Mouse (Mus musculus): Measurements from ENCODE around the gene Cadps. TPM values are rescaled to one million over a fixed set of nuclear protein-coding genes. Genes with fewer than 3 reads are reported as not detected.
A peak's percentile ranks its signal among the peaks of the same experiment; 100 is the strongest.

Cadps gene
- total RNA-seq, 2 experiments from 2014 or later, result 232 to 234 TPM

DNA sequence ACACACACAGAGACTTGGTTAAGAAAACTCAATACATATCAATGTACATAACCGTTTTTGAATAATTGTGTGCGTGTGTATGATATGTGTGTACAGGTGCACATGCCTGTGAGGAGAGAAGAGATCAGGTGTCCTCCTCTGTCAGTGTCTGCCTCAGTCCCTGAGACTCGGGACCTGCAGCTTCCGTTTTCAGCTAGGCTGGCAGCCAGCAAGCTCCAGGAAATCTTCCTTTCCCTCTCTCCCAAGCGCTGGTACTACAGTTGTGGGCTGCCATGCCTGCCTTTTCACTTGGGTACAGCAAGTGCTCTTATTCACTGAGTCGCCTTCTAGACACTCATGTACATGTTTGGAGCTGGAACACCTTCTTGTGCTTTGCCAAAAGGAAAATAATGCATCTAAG is 435.7 kb downstream of the Cadps start:
- H3K4me3 ChIP-seq, result no peak overlapping the region

DNA sequence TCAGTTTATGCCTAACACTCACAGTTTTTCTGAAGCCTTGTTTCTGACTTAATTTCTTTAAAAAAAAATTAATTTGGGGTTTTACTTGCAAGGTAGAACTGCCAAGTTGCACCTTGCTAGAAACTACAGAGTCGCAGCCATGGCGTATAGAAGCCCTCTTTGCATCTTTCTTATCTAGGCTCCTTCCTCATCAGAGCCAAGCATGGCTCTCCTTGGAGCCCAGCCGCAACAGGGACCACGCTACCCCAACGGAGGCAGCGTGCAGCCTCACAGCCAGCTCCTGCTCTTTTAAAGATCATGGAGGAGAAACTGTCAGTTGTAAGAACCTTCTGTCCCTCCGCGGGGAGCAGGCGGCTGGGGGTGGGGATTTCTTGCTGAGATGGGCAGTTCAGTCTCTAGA is 445.0 kb downstream of the Cadps start:
- peak overlapping the region; percentile 33; the same call in 1 of the 2 replicates for H3K27ac ChIP-seq
- DNase-seq (ENCODE audit: low spot score in 2 of 2), result peak in 1 of 2 experiments; percentile 33
- no peak overlapping the region for H3K4me3 ChIP-seq
- TF ChIP-seq CTCF (conservative IDR thresholded peaks at IDR 0.05), result no peak

More for the DNA sequence above, 435.7 kb downstream of the Cadps start:
- no peak for TF ChIP-seq CTCF (conservative IDR thresholded peaks at IDR 0.05)
- no peak for DNase-seq (ENCODE audit: low spot score in 2 of 2)
- no peak overlapping the region; the same call in 1 of the 2 replicates for H3K27ac ChIP-seq

DNA sequence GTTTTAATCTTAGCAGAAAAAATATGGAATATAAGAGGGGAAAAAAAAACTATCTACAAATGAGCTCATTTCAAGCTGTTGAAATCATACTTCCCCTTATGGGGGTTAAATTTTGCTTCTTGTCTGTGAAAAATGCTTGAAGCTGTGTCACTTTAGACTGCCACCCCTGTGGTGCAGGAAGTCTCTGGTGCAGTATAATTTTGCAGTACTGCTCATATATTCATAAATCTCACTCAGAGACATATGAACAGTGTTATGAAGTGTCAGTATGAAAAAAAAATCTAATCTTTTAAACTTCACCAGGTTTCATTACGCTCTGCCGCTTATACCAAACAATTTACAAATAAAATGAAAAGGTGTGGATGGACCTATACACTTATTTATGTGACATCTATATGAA is 445.6 kb downstream of the Cadps start:
- Histone ChIP-seq H3K27ac (0 out of 2 replicates have a peak overlapping the region, but pooled peaks have one; percentile 33), H3K4me3 (no peak overlapping the region)
- no peak for TF ChIP-seq CTCF (conservative IDR thresholded peaks at IDR 0.05)
- DNase-seq (ENCODE audit: low spot score in 2 of 2), result no peak

DNA sequence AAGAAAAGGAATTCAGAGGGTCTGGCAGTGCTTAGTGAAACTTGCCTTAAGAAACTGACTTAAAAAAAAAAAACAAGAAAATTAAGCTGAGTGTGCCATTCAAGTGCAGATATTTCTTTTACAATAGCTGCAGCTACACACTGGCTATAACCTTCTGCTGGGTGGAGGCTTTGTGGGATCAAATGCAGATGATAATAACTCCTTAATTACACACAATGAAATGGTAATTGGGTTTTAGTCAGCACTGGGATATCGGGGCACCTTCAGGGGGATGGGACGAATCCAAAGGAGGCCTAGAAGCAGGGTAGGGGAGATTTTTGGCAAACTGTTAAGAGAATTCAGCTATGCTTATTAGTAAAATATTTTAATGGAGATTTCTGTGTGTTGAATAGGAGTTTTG is 447.4 kb downstream of the Cadps start:
- DNase-seq (ENCODE audit: low spot score in 2 of 2), result no peak
- Histone ChIP-seq H3K4me3 (no peak overlapping the region), H3K27ac (no peak overlapping the region)
- TF ChIP-seq CTCF (conservative IDR thresholded peaks at IDR 0.05), result no peak

DNA sequence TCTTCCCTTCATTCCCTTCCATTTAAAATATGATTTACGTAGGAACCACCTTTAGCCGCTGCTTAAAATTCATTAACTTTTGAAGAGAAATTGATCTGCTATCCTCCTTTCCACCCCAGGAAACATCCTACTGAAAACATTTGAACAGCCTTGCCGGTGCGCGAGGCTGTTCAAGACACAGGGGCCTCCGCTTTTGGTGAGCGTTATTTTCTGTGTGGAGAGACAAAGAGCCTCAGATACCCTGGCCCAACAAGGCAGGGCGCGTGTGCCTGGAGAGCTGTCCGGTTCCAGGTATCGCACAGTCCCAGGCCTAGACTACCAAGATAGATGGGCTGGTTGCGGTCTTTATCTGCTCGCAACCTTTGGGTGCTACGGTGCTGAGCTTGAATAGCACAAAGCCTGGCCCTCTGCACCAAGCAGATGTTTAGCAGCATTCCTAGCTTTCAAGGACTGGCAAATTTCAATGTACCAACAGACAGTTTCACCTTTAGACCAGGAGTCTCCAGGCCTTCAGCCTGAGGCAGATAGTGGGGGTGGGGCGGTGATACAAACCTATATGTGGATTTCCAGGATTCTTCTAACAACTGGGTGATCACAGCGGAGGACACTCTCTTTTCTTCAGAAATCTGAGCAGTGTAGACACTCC is 472.5 kb downstream of the Cadps start:
- TF ChIP-seq CTCF (conservative IDR thresholded peaks at IDR 0.05), result no peak
- no peak for DNase-seq (ENCODE audit: low spot score in 2 of 2)
- Histone ChIP-seq H3K27ac (no peak overlapping the region), H3K4me3 (no peak overlapping the region)

DNA sequence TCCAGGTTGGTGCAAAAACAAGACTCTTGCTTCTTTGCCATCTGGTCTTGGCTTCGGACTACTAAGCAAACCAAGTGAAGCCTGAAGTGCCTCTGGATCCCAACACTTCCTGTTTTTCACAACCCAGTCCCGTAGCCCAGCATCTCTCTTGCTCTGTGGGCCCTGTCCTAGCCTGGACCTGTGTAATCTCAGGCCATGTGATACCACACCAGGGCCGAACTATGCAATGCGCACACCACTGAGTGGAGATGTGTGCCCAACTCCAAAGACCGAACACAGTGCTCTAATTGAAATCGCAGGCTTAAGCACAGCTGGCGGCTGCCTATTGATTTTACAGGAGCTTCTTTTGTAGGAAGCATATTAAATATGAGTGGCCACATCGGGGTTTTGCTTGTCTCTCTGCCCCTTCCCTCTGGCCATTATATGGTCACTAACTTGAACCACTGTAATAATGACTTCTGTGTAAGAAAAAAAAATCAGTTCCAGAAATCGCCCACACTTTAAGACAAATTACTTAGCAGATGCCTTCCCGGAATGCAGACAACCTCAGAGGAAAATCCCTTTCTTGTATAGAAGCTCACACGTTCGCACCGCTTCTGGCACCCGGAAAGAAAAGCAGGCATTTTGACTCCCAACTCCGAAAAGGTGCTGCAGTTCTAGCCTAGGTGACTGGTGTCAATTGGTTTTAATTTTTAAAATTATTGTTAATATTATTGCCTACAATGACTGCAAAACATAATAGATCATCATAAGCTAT is 473.4 kb downstream of the Cadps start:
- Histone ChIP-seq H3K27ac (0 out of 2 replicates have a peak overlapping the region, but pooled peaks have one; percentile 18), H3K4me3 (no peak overlapping the region)
- TF ChIP-seq CTCF (conservative IDR thresholded peaks at IDR 0.05), result no peak
- DNase-seq (ENCODE audit: low spot score in 2 of 2), result no peak

DNA sequence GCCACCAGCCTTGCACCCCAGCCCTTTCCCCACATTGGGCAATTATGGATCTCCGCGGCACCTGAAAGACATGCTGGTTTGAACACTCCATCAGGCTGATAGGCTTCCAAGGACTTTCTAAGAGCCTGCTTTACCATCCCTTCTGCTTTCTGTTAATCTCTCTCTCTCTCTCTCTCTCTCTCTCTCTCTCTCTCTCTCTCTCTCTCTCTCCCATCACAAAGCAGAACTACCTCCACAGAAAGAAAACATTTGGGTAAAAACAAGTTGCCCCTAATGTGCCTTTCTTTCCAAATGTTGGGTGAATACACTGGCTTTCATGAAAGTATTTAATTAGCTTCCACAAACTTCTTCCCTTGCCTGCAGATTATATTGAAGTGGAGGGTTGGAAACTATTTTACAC is 474.8 kb downstream of the Cadps start, which contains the start of gene Fezf2:
Gene Fezf2, minus strand, starts transcription at position 101 of the 400 bp plus-strand sequence.
- TF ChIP-seq CTCF (conservative IDR thresholded peaks at IDR 0.05), result no peak
- no peak for DNase-seq (ENCODE audit: low spot score in 2 of 2)
- peak within 1 kb of the TSS; percentile 61; the same call in 1 of the 2 replicates for H3K4me3 ChIP-seq
- H3K27ac ChIP-seq, result peak within 1 kb of the TSS; percentile 92

DNA sequence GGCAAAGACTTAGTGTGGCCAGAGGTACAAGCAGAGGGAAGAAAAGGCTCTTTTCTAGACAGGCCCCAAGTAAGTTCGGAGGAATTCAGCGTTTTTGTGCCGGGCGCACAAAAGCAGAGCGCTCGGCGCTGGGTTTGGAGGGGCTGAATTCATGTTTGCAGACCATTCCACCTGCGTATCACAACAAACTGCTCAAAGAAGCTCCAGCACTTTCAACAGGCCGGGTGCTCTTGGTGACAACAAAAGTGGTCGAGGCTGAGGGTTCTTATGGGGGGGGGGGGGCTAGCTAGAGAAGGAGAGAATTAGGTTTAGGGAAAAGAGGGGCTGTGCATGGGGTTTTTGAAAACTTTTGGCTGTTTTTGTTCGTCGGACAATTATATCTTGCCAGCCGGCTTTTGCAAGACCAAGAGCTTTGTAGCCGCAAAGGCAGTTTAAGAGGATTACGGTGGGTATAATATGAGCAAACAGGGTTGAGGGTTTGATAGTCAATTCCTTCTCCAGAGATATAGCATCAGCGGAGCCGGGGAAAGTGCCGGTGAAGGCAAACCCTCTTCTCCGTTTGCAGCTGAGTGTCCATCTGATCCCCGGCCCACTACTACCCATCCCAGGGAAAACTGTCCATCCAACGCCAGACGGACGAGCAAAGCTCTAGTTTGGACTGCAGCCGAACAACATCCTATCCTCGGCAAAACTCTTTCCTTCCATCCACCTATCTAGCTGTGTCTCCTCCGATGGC is 475.8 kb downstream of the Cadps start:
- DNase-seq (ENCODE audit: low spot score in 2 of 2), result no peak
- TF ChIP-seq CTCF (conservative IDR thresholded peaks at IDR 0.05), result no peak
- Histone ChIP-seq H3K27ac (peak overlapping the region; percentile 92), H3K4me3 (peak overlapping the region; percentile 61)

DNA sequence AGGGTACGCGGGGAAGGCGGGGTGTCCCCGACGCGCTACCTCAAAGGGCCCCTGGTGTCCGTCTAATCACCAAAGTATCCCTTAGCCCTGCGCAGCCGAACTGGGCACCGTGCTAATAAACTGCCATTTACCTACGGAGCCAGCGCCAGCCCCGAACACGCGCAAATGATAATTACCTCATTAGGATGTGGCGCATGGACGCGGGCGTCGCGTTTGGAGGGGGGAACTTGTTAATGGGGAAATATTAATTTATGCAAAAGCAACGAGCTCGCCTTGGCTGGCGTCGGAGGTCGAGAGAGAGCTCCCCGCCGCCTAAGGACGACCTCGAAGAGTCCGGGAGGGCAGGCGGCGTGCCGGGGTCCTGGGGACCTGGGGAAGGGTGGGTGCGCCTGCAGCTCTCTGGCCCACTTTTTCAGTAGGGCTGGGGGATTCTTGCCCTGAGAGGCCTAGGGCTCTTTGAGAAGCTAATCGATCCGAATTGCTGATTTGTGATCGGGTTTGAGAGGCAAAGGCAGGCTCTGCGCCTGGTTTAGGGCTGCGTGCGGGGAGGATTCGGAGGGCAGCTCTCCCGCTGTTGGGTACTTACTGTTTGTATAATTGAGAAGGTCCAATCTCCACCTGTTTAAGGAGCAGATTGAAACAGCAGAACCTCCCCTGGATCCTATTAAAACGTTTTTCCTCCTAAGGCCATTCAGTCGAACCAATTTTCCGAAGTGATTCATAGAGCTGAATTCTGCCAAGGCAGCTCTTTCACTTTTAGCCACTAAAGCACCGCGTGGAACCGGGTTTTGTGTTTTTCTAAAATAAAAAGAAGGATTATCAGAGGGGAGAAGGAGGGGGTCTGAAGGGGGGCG is 476.6 kb downstream of the Cadps start:
- no peak for TF ChIP-seq CTCF (conservative IDR thresholded peaks at IDR 0.05)
- peak in 1 of 2 experiments; percentile 43 for DNase-seq (ENCODE audit: low spot score in 2 of 2)
- Histone ChIP-seq H3K27ac (peak overlapping the region; percentile 92), H3K4me3 (peak overlapping the region; percentile 61)

DNA sequence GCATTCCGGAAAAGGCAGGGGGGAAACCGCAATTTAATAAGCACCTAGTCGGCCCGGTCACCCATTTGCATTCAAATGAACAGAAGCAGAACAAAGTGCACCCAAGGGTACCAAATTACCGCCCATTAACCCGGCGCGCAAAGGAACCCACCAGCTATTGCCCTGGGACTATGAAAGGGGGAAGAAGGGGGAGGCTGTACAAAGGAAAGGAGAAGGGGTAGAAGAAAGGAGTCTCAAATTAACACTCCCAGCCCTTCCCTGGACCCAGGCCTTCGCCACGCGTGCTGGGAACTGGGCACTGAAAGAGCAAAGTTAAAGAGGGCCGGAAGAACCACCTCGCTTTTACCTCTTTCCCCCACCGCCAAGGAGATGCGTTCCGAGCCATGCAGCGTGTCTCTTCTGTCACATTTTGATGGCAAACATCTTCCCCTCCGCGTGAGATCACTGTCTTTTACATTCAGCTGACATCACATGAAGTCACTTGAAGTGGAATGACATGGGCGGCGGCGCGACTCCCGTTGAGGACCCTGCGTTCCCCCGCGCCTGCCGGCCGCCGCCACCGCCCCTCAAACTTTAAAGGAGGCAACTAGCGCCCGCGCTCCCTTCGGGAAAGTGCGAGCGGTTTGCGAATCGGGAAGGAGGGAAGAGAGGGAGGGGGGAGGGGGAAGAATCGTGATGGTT is 477.5 kb downstream of the Cadps start:
- H3K27ac ChIP-seq, result peak overlapping the region; percentile 92
- H3K4me3 ChIP-seq, result peak overlapping the region; percentile 61

DNA sequence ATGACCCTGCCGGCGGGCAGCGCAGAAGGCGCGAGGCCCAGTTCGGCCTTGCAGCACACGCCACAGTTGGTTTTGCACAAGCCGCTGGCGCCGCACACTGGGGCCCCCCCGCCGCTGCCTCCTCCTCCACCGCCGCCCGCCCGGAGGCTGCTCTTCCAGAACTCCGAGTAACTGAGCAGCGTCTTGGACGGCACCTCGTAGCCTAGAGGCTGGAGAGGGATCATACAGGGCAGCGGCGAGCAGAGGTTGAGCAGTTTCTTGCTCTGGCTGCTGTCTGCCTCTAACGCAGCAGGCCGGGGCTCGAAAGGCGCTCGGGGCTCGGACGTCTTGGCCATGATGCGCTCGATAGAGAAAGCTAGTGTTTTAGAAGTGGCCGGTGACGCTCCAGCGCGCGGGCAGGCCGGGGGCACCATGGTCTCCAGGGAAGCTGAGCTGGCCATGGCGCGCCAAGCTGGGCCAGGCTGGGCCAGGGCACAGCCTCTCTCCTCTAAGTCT is 478.1 kb downstream of the Cadps start:
- peak overlapping the region; percentile 92 for H3K27ac ChIP-seq
- DNase-seq (ENCODE audit: low spot score in 2 of 2), result peak in 1 of 2 experiments; percentile 32
- no peak for TF ChIP-seq CTCF (conservative IDR thresholded peaks at IDR 0.05)
- H3K4me3 ChIP-seq, result peak overlapping the region; percentile 61

More for the DNA sequence above, 477.5 kb downstream of the Cadps start:
- TF ChIP-seq CTCF (conservative IDR thresholded peaks at IDR 0.05), result no peak
- DNase-seq (ENCODE audit: low spot score in 2 of 2), result peak in 1 of 2 experiments; percentile 29
